Mouse (Mus musculus) CD4-positive, CD25-positive, alpha-beta regulatory T cell, adult 2 months (primary cell): ENCODE measurements around the gene Coro1b.

Experiments
- DNase-seq: peaks from one replicate; pipeline ENCODE4 v3.0.0-alpha.2; 2012; ENCODE audit warnings: low read depth, low spot score

The Coro1b gene

GRCm38 (mm10) chr19:4156073-4156579, 7.7 kb downstream of the Coro1b start:
- DNase-seq, result peak; percentile 30

GRCm38 (mm10) chr19:4156771-4157170, 8.4 kb downstream of the Coro1b start:
- no peak for DNase-seq

- DNase-seq, result no peak
These were observed 10.6 kb downstream of the Coro1b start for GRCm38 (mm10) chr19:4159049-4159448.

- peak; percentile 97 for DNase-seq
These were observed 14.5 kb downstream of the Coro1b start, which contains the start of gene Rps6kb2 for GRCm38 (mm10) chr19:4162646-4163542. Gene Rps6kb2 (minus strand): TSS chr19:4163354.

GRCm38 (mm10) chr19:4163543-4163887, 15.1 kb downstream of the Coro1b start:
- DNase-seq, result no peak

- DNase-seq, result no peak
These were observed 15.7 kb downstream of the Coro1b start for GRCm38 (mm10) chr19:4164100-4164499.

- DNase-seq, result no peak
These were observed 16.3 kb downstream of the Coro1b start for GRCm38 (mm10) chr19:4164721-4165120.

GRCm38 (mm10) chr19:4166678-4167476, 18.5 kb downstream of the Coro1b start:
- DNase-seq, result no peak

- DNase-seq, result peak; percentile 99
These were observed 21.0 kb downstream of the Coro1b start for GRCm38 (mm10) chr19:4169378-4169784.

GRCm38 (mm10) chr19:4169810-4170209, 21.4 kb downstream of the Coro1b start:
- no peak for DNase-seq

GRCm38 (mm10) chr19:4170723-4171392, 22.4 kb downstream of the Coro1b start:
- DNase-seq, result no peak

GRCm38 (mm10) chr19:4171393-4172290, 23.2 kb downstream of the Coro1b start:
- DNase-seq, result no peak

- no peak for DNase-seq
These were observed 24.5 kb downstream of the Coro1b start for GRCm38 (mm10) chr19:4172925-4173324.

- no peak for DNase-seq
These were observed 27.0 kb downstream of the Coro1b start, which contains the start of gene Carns1 for GRCm38 (mm10) chr19:4175368-4175947. Gene Carns1 (minus strand): TSS chr19:4175479.

GRCm38 (mm10) chr19:4180411-4180810, 32.0 kb downstream of the Coro1b start:
- no peak for DNase-seq

- peak; percentile 84 for DNase-seq
These were observed 33.5 kb downstream of the Coro1b start for GRCm38 (mm10) chr19:4181892-4182291.

GRCm38 (mm10) chr19:4183689-4184088, 35.3 kb downstream of the Coro1b start:
- no peak for DNase-seq

- peak; percentile 88 for DNase-seq
These were observed 36.9 kb downstream of the Coro1b start for GRCm38 (mm10) chr19:4184976-4185975.

GRCm38 (mm10) chr19:4187303-4187702, 38.9 kb downstream of the Coro1b start:
- DNase-seq, result no peak
